Mouse (Mus musculus) neural tube, embryonic 14.5 days (tissue): Measurements from ENCODE around the gene Gm5286. TPM values are rescaled to one million over a fixed set of nuclear protein-coding genes. Genes with fewer than 3 reads are reported as not detected.
"Not testable (repeated sequence)": the region's sequence is repeated elsewhere in the genome, so short reads cannot be mapped to it uniquely, and the experiment has no call there.

Experiments used
- ATAC-seq: fragments of 200-750 bp; cut with Nextera tagmentation; 2 replicates; pipeline ENCODE4 v1.8.0; 2017; ENCODE audit warnings: low read depth, mild to moderate bottlenecking, moderate TSS enrichment, moderate library complexity
- H3K27ac ChIP-seq: fragments of 300-500 bp; sonication (generic); 2 replicates; pipeline ENCODE4 v1.5.1; 2014; ENCODE audit warnings: low read depth, mild to moderate bottlenecking, control low read depth, low read length, moderate library complexity, mixed read lengths
- H3K27me3 ChIP-seq: fragments of 300-500 bp; sonication (generic); 2 replicates; pipeline ENCODE4 v1.6.1; 2014; ENCODE audit warnings: low read length; ENCODE audit not compliant: control insufficient read depth, insufficient read depth
- H3K36me3 ChIP-seq: fragments of 300-500 bp; sonication (generic); 2 replicates; pipeline ENCODE4 v1.6.1; 2014; ENCODE audit warnings: low read length, mixed read lengths; ENCODE audit not compliant: control insufficient read depth, insufficient read depth
- H3K4me1 ChIP-seq: fragments of 300-500 bp; sonication (generic); 2 replicates; pipeline ENCODE4 v1.6.1; 2014; ENCODE audit warnings: low read length; ENCODE audit not compliant: control insufficient read depth, insufficient read depth
- H3K4me2 ChIP-seq: fragments of 300-500 bp; sonication (generic); 2 replicates; pipeline ENCODE4 v1.6.1; 2014; ENCODE audit warnings: mild to moderate bottlenecking, low read depth, low read length, control low read depth
- H3K4me3 ChIP-seq: fragments of 300-500 bp; sonication (generic); 2 replicates; pipeline ENCODE4 v1.5.1; 2014; ENCODE audit warnings: low read depth, low read length, control low read depth, mixed read lengths
- H3K9ac ChIP-seq: fragments of 300-500 bp; sonication (generic); replicated peaks from 2 replicates; pipeline ENCODE4 v1.6.1; 2014; ENCODE audit warnings: low read depth, mild to moderate bottlenecking, control low read depth, low read length, mixed read lengths
- H3K9me3 ChIP-seq: fragments of 300-500 bp; sonication (generic); 2 replicates; pipeline ENCODE4 v1.6.1; 2016; ENCODE audit warnings: low read length; ENCODE audit not compliant: control insufficient read depth
- WGBS: fragments of 180-500 bp; shearing (Covaris S2); extraction: QIAGEN DNeasy Blood & Tissue Kit; methylation state at CpG from one replicate; pipeline ENCODE4 v1.1.7; 2014; 5-methylcytosine and 5-hydroxymethylcytosine counted together
- polyA plus RNA-seq: library from polyadenylated mRNA; unstranded; fragments of >200 nt; fragmentation: Nextera tagmentation; extraction: Ambion mirVana; gene quantifications from 2 replicates; pipeline ENCODE4 v1.2.1, GENCODE M21; 2014

Gene Gm5286
- not detected in 2 replicates for polyA plus RNA-seq

DNA sequence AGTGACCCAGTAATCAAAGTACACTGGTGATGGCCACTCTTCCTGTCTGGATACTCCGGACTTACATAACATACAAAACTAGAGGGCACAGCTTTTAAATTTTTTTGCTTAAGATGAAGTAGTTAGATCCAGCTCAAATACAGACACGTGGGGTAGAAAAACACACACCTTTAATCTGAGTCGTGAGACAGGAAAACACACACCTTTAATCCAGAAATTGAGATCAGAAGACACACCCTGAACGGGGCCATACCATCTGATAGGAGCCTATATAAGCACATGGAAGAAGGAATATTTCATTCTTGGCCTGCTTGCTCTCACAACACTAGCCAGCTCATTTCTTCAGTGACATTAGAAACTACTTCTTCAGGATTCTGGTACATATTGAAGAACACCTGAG is at the start of gene Gm5286:
TSS of gene Gm5286 (plus strand) at position 301 of the 400 bp plus-strand sequence.
- not testable (repeated sequence) for H3K4me3 ChIP-seq, H3K4me2 ChIP-seq, H3K9ac ChIP-seq, H3K36me3 ChIP-seq, H3K27ac ChIP-seq, H3K4me1 ChIP-seq, ATAC-seq, H3K27me3 ChIP-seq, H3K9me3 ChIP-seq
- WGBS: 98% methylated on average over 2 of the region's 4 CpGs

DNA sequence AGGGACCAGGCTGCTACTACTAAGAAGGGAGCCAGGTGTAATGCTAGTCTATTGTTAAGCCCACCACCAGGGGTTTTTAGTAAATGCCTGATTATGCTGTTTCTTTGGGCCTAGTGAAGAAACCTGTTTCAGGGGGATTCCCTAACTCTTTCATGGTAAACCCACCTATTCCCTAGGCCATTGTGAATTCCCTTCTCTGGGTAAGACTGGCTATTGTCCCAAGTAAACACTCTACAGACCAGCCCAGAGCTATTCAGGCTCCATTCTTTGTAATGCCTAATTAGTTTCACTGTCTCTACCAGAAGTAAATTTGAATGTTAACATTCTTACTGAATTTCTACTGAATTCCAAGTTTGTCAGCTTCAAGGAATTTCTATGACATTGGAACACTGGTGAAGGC is 29.2 kb upstream of the Gm5286 start:
- not testable (repeated sequence) for H3K4me1 ChIP-seq, ATAC-seq, H3K27me3 ChIP-seq, H3K36me3 ChIP-seq, H3K4me3 ChIP-seq, H3K27ac ChIP-seq, H3K9ac ChIP-seq, H3K4me2 ChIP-seq, H3K9me3 ChIP-seq

DNA sequence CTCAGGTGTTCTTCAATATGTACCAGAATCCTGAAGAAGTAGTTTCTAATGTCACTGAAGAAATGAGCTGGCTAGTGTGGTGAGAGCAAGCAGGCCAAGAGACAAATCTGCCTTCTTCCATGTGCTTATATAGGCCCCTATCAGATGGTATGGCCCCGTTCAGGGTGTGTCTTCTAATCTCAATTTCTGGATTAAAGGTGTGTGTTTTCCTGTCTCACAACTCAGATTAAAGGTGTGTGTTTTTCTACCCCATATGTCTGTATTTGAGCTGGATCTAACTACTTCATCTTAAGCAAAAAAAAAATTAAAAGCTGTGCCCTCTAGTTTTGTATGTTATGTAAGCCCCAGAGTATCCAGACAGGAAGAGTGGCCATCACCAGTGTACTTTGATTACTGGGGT is 18.4 kb upstream of the Gm5286 start, which contains the start of gene Gm10696:
TSS of gene Gm10696 (minus strand) at position 101 of the 400 bp plus-strand sequence.
- H3K27ac ChIP-seq, H3K4me1 ChIP-seq, H3K27me3 ChIP-seq, H3K9me3 ChIP-seq, ATAC-seq, H3K36me3 ChIP-seq, H3K4me3 ChIP-seq, H3K9ac ChIP-seq, H3K4me2 ChIP-seq: not testable (repeated sequence)
- WGBS: 94% methylated on average over 1 of the region's 1 CpGs

Other genes starting within 250 kb of the Gm5286 start
- not detected in 2 replicates for gene Tdpoz5, start 235.4 kb upstream of the Gm5286 start, polyA plus RNA-seq
- not detected in 2 replicates for gene Gm9125, start 141.8 kb upstream of the Gm5286 start, polyA plus RNA-seq
- not detected in 2 replicates for gene Gm10697, start 124.1 kb upstream of the Gm5286 start, polyA plus RNA-seq
- gene Gm10696, start 18.5 kb upstream of the Gm5286 start, polyA plus RNA-seq: not detected in 2 replicates
- not detected in 2 replicates for gene Gm4778, start 67.3 kb downstream of the Gm5286 start, polyA plus RNA-seq
- 63.3 and 68.8 TPM in 2 replicates for gene Them4, start 113.4 kb downstream of the Gm5286 start, polyA plus RNA-seq
- gene Them5, start 145.4 kb downstream of the Gm5286 start, polyA plus RNA-seq: 0.22 TPM in 1 of 2 replicates, not detected in the other
- gene C2cd4d, start 165.7 kb downstream of the Gm5286 start, polyA plus RNA-seq: 3.9 and 4.3 TPM in 2 replicates
- 0.24 and 0.49 TPM in 2 replicates for gene Rorc, start 176.1 kb downstream of the Gm5286 start, polyA plus RNA-seq
- gene Lingo4, start 201.8 kb downstream of the Gm5286 start, polyA plus RNA-seq: 1.3 and 1.4 TPM in 2 replicates
- gene Tdrkh, start 216.6 kb downstream of the Gm5286 start, polyA plus RNA-seq: 51.5 and 52.5 TPM in 2 replicates
- 59.5 and 64.1 TPM in 2 replicates for gene Mrpl9, start 246.6 kb downstream of the Gm5286 start, polyA plus RNA-seq
- 0.76 and 1.7 TPM in 2 replicates for gene Oaz3, start 247.2 kb downstream of the Gm5286 start, polyA plus RNA-seq